Mouse (Mus musculus): ENCODE measurements around the gene Mthfd2.
A peak's percentile ranks its signal among the peaks of the same experiment; 100 is the strongest.
"Not testable (repeated sequence)": the region's sequence is repeated elsewhere in the genome, so short reads cannot be mapped to it uniquely, and the experiment has no call there.

Mthfd2 gene

DNA sequence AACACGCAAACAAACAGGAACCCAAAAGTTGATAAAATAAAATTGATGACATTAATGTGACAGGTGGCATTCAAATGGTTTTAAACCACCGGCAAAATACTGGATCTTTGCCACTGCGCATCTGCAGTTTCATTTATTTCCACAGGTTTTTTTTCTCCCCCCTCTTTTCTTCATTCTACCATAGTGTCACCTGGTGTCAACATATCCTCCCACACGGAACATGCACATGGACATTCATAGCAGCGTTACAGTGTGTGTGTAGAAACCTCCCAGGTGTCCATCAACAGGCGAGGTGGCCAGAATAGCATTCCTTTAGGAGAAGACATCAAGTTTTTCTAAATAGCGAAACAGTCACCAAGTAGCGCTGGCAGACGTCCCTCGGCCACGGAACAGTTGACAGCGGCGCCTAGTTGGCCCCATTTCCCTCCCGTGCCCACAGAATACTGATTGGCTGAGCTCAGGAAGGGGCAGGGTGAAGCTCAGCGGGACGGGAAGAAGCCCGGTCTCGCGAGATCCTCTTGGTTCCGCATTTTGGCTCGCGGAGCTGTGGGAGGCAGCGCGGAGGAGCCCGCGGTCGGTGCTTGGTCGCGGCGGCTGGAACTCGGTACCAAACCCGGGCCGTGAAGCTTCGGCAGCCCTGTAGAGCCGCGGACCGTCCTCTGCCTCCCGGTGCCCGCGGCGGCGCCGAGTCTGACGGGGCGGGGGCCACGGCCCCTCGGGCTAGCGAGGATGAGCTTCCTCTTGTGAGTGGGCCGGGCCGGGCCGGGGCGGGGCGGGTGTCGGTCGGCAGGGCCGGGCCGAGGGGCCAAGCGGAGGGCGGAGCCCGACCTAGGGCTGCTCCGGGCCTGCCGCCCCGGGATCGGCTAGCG lies at the start of gene Mthfd2, which contains the start of gene Mob1a:
Mthfd2 (minus strand) TSS at position 384 of the 869 bp plus-strand sequence.
Mob1a (plus strand) TSS at position 492 of the 869 bp plus-strand sequence.
- peak; percentile 91 to 94 for DNase-seq

DNA sequence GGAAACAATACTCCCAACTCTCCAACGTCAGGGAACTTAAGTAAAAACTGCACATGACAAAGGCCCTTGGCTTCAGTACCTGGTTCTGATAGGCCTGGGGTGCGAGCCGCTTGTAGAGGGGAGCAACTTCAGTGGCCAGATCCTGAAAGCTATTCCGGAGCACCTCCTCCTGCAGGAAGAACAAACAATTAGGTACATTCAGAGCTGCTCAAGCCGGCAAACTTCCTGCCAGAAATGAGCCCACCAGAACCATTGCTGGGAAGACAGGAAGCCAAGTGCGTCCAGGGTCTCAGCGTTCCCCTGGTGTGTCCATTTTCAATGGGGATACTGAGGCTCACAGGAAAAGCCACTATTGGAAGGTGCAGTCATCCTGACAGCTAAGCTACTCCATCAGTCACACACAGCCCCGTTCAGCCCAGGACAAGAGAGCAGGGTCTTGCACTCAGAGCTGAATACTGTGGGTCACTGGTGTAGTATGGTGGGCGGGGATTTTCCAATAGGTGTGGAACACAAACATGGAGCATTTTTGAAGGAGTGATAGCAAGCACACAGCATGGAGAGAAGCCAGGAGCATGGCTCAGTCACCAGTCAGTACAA lies 48.1 kb upstream of the Mthfd2 start:
- DNase-seq = no peak

DNA sequence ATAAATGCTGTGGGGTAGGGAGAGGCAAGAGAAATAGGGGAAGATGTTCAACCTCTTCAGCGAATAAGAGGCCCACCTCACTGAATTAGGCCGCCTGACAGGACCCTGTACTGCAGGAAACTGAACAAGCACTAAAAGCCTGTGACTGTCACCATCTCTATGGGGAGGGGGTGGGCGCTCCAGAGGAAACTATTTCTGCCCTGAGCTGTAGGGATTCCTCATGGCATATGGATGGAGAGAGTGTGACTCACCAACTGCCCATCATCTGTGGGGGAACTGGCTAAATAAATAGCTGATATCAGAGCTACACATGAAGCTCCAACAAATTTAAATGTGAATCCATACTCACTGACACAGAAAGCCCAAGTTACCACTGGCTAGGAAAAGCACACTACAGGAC lies 45.6 kb upstream of the Mthfd2 start:
- DNase-seq = no peak

DNA sequence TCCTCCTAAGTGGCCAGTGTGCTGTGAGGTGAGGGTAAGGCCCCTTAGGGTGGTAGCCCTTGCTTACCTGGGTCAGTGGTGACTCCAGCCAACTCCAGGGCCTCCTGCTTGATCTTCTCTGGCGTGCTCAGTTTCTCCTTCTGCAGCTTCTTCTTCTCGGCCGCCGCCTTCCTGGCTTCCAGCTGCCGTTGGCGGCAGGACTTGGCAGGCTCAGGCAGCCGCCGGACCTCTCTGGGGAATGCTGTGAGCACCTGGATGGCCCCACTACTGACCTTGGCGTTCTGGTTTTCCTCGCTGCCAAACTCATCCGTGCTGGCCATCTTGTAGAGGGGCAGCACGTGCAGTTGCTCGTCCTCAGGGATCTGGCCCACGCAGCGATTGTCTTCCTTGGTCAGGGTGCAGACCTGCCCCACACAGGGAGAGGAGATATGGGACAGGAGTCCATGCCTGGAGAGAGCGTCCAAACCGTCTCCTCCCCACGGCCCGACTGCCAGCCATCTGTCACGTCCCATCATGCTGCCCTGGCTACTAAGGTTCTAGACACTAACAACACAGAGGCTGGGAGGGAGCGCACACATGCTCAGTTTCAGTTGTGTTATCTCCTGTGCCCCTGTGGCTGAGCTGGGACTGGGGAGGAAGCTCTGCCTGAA lies 44.7 kb upstream of the Mthfd2 start:
- no peak for DNase-seq

DNA sequence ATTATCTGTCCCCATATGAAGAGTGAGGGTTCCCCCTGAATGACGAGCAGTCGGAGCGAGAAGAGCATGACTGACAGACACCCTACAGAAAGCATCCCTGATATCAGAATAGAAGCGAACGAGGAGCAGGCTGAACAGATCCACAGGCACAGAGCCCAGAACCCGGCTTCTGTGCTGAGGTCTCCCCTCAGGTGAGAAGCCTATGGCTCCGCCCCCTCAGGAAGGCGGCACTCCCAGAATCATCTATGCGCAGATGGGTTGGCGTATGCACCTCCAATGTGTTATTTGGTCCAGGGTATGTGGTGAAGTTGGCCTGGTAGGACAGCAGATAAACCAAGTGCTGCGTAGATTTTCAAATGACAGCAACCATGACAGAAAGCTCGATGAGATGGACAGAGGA lies 37.4 kb upstream of the Mthfd2 start:
- DNase-seq = no peak

DNA sequence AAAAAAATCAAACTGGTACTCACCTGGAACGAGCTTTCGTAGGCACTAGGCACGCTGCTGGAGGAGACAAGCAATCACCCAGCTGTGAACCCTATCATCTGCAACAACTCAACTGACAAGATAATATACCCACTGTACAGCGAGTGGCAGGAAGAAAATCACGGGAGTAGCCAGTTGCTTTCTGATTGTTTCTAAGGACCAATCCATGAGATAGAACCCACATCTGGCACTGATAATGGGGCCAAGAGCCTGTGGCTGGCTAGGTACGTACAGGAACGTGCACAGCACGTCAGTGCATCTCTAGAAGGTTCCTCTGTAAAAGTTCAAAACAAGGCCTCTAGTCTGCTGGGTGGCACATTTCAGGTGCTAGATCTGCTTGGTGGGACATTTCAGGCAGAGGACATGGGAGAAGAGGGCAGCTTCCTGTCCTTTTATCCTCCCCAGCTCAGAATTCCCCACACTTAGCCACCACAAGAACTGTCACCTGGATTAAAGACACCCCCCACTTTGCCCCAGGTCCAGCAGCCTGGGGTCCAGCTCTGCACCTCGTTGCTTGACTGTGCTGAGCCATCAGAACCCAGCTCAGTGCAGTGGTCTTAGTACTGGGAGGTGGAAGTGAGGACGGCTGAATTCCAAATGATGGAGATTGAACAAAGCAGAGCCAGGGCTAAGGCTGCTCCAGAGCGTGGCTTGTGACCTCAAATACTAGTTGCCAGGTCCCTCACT lies 36.0 kb upstream of the Mthfd2 start:
- no peak for DNase-seq

DNA sequence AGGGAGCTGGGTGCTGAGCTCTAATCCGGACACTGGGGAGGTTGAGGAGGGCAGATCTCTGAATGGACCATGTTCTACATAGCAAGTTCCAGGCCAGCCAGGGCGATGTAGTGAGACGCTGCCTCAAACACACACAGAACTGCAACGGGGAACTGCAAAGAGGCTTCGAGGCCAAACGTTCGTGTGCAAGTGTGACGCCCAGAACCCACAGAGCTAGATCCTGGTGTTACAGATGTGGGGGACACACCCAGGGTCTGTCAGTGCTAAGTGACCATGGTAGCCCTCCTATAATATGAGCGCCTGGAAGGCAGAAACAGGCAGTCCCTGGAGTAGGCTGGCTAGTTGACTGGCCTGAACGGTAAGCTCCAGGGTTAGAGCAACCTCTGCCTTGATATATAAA lies 31.7 kb upstream of the Mthfd2 start:
- no peak for DNase-seq

DNA sequence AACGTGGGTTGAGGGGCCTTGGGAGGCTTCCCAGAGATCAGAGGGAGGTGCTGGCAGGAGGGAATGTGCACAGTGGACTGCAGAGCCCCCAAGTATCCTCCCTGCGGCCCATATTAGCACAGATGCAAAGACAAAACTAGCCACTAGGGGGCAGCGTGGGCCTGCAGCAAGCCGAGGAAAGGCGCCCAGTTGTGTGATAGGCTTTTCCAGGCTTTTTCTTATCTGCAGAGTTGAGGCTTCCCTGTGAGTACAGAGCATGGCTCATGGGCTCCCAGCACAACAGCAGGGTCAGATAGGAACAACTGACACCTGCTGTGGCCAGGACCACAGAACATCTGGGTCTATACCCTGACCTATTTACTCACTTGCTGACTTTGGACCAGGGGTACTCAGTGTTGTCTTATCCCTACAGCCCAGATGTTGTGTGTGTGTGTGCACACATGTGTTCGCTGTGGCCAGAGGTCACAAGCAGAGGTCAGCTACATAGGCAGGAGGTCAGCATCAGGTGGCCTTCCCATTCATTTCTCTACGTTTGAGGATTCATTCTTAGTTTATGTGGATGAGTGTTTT lies 30.9 kb upstream of the Mthfd2 start:
- peak; percentile 75 to 81 for DNase-seq

DNA sequence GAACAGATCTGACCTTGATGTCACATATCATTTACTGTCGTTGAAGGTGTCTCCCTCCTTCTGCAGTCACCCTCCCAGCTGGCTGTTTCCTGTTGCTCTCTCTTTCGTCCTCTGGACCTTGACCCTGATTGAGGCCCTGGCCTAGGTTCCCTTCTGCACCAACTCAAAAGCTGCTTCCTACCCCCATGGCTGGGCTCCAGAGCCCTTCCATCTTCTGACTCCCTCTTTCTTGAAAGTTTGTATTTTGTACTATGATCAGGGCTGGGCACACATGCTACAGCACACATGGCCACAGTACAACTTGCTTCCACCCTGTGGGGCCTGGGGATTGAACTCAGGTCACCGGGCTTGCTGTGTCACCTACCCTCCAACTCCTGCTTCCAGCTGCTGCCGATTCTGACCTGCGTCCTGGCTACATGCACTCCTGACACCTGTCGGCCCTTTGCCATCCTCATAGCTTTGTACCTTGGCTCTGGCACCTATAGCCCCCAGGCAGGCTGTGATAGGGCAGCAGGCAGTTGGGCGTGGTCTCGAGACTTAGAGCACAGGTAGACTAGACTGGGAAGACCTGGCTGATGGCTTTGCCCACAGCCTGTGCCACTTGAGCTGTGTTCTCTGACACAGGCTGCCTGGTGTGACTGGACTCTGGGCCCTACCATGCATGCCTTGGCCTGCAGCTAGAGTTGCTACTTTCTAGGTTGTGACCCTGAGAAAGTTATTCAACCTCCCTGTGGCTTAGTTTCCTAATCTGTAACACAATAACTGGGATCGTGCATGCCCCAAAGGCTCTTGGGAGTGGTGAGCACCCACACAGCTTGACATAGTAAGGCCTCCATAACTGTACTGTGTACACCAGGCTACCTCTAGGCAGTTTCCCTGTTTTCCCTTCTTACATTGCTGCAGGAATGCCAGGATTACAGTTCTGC lies 29.4 kb upstream of the Mthfd2 start:
- DNase-seq = no peak

DNA sequence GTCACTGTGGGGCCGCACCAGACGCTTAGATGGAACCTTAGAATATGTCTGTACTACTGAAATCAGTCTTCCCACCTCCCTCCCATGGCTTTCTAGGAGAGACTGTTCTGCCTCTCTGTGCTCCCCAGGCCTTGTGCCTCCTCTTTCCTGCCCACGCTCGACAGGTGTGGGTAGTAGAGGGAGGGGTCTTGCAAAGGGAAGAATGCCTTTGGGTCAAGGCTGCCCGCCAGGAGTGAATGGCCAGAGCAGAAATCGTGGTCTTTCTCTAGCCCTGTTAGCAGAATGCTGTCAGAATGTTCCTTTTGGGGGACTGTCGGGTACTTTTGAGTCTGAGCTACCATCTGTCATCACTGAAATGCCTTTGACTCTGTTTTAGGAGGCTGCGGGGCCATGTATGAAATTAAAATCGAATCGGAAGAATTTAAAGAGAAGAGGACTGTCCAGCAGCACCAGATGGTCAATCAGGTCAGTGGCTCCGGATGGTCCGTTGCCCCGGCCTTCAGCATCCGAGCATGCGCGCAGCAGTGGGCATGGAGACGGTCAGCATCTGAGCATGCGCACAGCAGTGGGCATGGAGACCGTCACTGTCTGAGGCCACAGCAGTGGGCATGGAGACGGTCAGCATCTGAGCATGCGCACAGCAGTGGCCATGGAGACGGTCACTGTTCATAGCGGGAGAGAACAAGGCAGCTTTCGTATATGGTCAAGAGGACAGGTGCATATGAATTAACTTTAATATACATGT lies 27.1 kb upstream of the Mthfd2 start:
- DNase-seq = no peak

DNA sequence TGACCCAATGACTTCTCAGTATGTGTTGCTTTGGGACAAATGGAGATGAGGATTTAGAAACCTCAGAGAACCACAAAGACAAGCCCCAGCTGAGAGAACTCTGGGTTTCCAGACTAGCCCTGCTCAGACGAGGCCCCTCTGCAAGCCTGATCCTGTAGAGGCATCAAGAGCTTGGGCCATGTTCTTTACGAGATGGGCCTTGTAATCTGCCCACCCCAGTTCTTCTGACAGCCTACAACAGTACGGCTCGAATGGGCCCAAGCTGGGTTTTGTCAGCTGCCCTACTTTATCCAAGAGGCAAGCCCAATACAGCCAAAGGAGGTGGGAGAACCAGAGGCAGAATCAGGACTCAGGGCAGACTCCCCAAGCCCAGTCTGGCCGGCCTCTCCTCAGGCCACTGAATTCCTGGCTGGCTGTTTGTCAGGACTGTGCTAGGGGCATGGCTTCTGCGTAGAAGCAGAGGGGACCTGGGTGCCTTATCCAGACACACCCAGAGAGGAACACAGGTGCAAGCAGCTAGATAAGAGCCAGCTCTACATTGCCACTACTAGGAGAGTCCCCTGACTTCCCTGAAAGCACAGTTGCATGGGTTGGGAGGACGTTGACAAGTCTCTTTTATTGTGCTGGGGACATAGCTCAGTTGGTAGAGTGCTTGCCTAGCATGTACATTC lies 25.9 kb upstream of the Mthfd2 start:
- no peak for DNase-seq

DNA sequence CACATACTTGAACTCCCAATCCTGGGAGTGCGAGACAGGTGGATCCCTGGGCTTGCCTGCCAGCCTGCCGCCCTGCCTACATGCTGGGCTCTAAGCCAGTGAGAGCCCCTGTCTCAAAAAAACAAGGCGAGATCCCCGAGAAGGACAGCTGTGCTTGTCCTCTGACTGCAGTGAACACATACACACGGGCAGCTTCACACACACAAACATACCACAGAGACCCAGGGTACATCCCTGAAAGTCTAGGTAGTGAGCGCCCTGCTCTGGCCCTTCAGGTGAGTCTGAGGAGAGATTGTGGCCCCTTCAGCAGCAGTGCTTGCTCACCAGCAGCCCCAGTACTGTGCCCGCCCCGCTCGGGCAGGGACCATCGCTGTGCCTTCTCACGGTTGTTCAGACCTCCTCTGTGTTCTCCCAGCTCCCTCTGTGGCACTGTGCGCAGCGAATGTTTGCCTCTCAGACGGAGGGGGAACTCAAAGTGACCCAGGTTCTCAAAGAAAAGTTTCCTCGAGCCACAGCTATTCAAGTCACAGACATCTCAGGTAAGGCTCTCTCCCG lies 25.2 kb upstream of the Mthfd2 start:
- DNase-seq = no peak

DNA sequence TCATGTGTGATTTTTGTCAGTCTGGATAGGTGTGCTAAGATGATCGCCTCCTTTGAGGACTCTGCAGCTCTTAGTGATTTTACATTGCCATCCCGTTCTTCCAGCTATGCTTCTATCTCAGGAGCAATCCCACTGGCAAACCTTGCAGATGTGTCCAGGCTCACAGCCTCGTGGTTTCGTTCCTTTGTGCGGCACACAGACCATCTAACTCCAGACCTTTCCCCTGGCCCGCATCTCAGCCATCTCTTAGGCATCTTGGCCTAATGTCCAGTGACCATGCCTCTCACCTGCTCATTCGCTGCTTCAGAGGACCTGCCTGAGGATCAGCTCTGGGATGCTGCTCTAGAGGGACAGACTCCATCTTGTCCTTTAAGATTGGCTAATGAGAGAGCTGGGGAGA lies 24.5 kb upstream of the Mthfd2 start:
- DNase-seq = no peak

DNA sequence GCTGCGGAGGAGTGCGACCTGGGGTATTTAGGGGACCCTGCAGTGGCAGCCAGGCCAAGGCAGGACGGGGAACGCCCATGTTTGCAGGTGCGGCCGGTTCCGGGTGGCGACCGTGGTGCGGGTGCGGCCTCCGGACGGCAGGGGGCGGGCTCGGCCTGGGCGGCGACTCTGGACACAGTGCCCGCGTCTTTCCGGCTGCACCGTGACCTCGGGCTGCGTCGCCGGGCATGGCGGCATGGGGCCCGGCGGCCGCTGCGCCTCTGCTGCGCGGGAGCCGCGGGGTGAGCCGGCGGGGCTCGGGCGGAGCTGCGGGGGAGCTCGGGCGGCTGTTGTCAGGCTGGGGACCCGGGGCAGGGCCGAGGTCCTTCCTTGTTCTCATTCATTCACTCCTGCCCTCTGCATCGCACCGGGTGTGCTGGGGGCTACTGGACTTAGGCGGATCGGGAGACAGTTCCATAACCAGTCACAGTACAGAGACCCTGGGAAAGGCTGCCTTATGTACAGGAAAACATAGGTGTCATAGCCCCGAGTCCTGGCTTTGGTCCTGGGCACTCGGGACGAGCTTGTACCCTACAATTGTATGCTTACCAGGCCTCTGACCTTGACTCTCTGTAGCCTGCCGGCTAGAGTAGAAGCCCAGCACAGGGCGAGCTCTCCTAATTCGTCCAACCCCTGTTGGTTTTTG lies 23.7 kb upstream of the Mthfd2 start:
- peak; percentile 92 to 95 for DNase-seq

DNA sequence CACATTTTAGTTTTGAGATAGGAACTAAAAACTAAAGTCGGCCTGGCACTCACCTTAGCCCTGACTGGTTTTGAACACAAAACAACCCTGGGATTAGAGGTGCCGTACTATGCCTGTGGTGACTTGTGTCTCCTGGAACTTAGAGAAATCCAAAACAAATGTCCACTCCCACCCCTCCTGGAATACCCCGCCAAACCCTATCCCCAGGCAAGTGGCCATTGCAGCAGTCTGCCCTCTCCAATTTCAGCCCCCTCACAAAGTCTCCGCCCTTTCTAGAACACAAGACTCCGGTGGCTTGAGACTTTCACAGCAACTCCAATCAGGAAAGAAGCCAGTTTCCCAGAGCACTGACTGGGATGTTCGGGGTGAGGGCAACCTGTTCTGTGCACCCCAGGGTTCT lies 23.2 kb upstream of the Mthfd2 start, which contains the start of gene Bola3:
Bola3 (plus strand) TSS at position 275 of the 400 bp plus-strand sequence.
- no peak for DNase-seq

DNA sequence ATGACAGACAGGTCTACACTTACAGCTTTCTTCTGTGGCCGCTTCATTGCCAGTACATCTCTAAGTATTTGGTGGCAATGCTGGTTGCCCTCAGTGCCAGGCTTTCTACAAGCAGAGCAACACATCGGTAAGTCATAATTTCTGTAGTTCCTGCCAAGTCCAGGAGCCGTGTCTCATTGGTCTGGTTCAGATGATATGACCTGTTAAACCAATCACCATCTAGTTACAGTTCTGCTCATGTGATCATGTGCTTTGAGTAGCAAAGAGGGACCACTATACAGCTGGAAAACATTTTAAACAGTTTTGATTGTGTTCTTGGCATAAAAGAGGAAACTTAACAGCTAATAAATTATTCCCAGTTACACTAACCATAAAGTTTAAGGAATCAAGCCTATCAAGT lies 22.2 kb upstream of the Mthfd2 start:
- DNase-seq = no peak

DNA sequence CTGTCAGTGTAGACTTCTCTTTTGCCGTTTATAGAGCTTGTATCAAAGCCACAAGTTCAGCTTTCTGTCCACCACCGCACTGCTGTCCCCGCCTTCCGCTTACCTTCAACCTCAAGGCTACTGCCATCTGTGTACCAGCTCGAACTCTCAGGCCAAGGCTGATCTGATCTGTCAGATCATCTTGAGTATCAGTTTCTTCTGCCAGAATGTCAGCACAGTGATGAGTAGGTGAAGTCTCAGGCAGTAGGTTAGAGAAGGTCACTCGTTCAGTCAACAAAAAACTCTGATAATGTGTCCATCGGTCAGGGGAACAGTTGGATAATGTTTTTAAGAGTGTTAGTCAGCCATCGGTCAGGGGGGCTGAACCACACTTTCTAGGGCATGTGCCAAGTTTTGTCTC lies 19.6 kb upstream of the Mthfd2 start:
- DNase-seq = not testable (repeated sequence)

DNA sequence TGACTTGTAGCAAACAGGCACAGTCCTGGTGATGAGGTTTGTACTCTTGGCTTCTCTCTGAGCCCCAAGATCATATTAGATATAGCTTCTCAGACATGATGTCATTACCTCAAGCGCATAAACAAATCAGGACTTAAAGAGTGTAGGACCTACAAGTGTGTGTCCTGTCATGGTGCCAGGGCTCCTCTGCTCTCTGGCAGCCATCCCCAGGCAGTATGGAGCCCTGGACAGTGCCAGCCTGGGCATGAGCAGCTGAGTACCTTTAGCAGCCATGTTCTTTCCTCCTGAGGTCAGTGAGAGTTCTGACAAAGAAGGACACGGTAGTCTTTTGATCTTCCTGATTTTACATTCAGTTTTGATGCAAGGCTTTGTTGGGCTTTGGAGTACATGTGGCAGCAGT lies 17.2 kb upstream of the Mthfd2 start:
- no peak for DNase-seq

DNA sequence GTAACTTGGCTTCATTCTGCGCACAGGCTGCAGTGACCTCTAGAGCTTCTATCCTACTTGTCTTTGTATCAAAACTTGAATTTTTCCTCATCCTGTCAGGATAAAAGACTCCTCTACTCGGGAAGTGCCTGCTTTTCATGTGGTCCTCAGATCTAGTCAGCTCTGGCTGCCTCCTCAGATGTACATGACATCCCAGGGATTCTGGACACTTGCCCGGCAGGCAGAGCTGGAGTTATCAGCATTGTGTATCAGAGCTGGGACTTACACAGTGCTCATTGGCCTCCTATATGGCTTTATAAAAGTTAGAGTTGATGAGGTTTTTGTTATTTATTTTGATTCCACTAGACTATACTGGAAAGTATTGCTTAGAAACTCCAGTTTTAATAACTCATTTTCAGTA lies 15.7 kb upstream of the Mthfd2 start:
- DNase-seq = no peak
